Mouse (Mus musculus): ENCODE measurements around the gene Hsd11b2.

Hsd11b2 gene

GRCm38 (mm10) chr8:105528206-105528605 is 9.7 kb downstream of the Hsd11b2 start:
- no peak for DNase-seq

GRCm38 (mm10) chr8:105529271-105529670 is 10.7 kb downstream of the Hsd11b2 start:
- DNase-seq, result peak; percentile 53

- peak; percentile 82 for DNase-seq
These were observed 13.2 kb downstream of the Hsd11b2 start for GRCm38 (mm10) chr8:105531774-105532173.

DNA sequence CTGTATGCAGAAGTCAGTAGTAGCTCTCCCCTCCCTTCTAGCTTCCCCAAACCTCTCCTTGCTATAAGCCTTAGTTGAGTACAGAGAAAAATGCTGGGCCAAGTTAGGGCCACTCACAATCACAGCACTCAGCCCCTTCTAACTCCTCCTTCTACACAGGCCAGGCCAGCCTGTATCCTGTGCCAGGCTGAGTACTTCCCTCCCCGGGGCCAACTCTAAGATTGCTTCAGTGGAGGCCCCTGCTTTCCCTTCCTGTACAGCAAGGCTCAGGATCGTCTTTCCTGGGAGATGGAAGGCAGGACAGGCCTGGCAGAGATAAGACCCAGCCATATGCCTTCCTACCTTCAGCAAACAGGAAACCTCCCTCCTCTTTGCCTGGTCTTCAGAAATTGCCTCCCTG is 14.9 kb downstream of the Hsd11b2 start:
- DNase-seq, result no peak

GRCm38 (mm10) chr8:105533892-105534329 is 15.4 kb downstream of the Hsd11b2 start:
- peak; percentile 90 for DNase-seq

- DNase-seq, result no peak
These were observed 18.0 kb downstream of the Hsd11b2 start for GRCm38 (mm10) chr8:105536546-105536945.

DNA sequence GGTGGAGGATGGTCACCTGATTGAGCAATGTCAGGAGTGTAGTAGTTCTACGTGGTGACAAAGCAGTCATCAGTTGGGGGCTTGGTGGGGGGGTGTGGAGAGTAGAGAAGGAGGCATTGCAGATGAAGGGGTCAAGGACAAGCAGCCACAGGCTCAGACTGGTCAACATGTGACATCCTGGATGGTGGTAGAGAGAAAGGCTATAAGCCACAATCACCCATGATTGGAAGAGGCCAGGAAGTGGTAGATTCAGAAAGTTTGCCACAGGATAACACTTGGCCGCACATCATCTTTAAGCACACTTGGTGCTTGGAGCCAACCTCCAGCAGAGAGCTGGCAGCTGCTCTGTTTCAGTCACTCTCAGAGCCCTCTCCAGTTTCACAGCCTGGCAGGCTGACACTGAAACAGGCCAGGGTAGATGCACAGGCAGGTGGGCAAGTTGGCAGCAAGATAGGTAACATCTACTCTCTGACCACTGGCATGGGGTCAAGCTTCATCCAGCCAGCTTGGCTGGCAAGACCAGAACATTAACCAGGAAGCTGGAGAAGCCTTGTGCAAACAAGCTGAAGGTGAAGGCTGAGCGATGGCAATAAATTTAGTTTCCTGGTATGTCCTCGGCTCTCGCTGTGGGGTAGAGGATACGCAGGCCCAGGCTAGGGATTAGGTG is 18.6 kb downstream of the Hsd11b2 start:
- no peak for DNase-seq

GRCm38 (mm10) chr8:105538940-105539339 is 20.4 kb downstream of the Hsd11b2 start:
- no peak for DNase-seq

DNA sequence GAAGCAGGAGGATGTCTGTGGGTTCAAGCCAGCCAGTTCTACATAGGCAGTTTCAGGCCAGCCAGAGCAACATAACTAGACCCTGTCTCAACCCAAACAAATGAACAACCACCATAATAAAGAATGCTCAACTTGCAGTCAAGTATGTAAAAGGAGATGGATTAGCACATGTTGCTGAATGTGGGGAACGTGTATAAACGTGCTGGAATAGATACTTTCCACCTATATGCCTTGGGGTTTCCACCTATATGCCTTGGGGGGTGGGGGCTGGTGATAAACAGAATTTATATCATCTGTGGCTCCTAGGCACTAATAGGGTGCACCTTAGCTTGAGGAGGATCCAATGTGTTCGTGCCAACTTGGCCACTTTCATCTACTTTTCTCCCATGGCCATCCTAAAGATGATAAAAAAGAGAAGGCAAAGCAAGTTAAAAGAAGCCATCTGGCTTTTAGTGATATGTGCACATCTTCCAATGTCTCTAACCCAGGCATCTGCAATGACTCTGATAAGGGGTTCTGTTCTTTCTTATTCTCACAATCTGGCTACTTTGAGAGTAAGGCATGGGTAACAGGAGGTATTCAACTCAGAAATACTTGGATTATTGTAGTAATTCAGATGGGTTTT is 23.6 kb downstream of the Hsd11b2 start:
- DNase-seq, result no peak

- no peak for DNase-seq
These were observed 24.3 kb downstream of the Hsd11b2 start for GRCm38 (mm10) chr8:105542808-105543207.

GRCm38 (mm10) chr8:105543703-105544102 is 25.1 kb downstream of the Hsd11b2 start:
- no peak for DNase-seq

- DNase-seq, result peak; percentile 76
These were observed 26.1 kb downstream of the Hsd11b2 start for GRCm38 (mm10) chr8:105544544-105545205.

GRCm38 (mm10) chr8:105545249-105545648 is 26.7 kb downstream of the Hsd11b2 start:
- peak; percentile 56 for DNase-seq

- DNase-seq, result no peak
These were observed 28.1 kb downstream of the Hsd11b2 start for GRCm38 (mm10) chr8:105546384-105547350.

GRCm38 (mm10) chr8:105549506-105549905 is 31.0 kb downstream of the Hsd11b2 start:
- DNase-seq, result no peak

GRCm38 (mm10) chr8:105550083-105550482 is 31.5 kb downstream of the Hsd11b2 start:
- DNase-seq, result no peak

GRCm38 (mm10) chr8:105552032-105552431 is 33.5 kb downstream of the Hsd11b2 start:
- DNase-seq, result no peak

- no peak for DNase-seq
These were observed 34.3 kb downstream of the Hsd11b2 start for GRCm38 (mm10) chr8:105552824-105553223.

GRCm38 (mm10) chr8:105554087-105554486 is 35.5 kb downstream of the Hsd11b2 start:
- peak; percentile 77 for DNase-seq

DNA sequence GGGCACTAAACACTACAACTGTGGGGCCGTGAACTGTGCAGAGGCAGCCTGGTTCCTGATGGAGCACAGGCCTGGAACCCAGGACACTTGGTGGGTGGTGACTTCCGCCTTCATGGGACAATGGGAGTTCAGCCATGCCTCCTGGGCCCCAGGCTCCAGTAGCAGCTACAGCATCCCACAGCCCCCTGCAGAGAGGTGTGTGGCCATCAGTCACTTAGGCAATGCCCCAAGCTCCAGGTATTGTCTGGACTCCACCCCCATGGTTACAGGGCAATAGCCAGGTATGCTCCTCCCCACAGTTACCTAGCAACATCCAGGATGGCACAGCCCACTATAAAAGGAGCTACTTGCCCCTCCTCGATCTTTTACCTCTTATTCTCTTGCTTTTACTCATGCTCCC is 36.7 kb downstream of the Hsd11b2 start:
- DNase-seq, result no peak

DNA sequence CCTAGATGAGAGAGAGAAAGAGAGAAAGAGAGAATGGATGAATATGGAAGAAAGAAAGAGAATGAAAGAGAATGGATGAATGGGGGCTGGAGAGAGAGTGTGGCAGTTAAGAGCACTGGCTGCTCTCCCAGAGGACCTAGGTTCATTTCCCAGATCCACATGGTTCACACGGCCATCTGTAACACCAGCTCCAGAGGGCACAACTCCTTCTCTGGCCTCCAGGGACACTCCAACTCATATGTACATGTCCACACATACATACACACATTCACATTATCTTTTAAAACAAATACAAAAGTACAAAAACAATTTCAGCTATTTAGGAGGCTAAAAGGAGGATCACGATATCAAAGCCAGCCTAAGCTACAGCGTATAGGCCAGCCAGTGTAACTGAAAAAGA is 44.3 kb downstream of the Hsd11b2 start:
- DNase-seq, result no peak

DNA sequence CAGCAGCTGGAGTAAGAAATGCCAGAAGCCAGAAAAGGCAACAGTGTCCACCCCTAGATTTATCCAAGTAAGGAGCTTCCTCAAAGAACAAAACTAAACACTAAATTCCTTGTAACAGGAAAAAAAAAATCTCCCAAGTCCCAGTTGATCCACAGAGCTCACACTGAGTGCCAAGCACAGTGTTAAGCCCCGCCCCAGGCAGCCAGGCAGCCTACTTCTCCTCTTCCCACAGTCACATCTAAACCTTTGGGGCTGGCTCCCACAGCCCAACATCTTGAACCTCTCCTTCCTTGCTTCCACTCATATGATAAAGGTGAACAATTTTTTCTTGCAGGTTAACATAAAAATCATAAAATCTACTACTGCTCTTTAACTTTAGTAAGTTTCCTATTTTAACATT is 45.3 kb downstream of the Hsd11b2 start:
- DNase-seq, result no peak
